Mouse (Mus musculus) embryonic fibroblast, embryonic 13.5 days (primary cell): ENCODE measurements around the gene Tmem88b. TPM values are rescaled to one million over a fixed set of nuclear protein-coding genes. Genes with fewer than 3 reads are reported as not detected.

ENCODE experiments used
- H3K27ac ChIP-seq: 2 replicates; pipeline ENCODE4 v1.5.1; 2012; ENCODE audit warnings: low read length, control low read depth, inconsistent platforms; ENCODE audit not compliant: insufficient read depth
- H3K4me1 ChIP-seq: 2 replicates; pipeline ENCODE4 v1.6.1; 2011; ENCODE audit warnings: low read length; ENCODE audit not compliant: control insufficient read depth, insufficient read depth
- H3K4me3 ChIP-seq: 2 replicates; pipeline ENCODE4 v1.5.1; 2011; ENCODE audit warnings: mild to moderate bottlenecking, control low read depth, low read length; ENCODE audit not compliant: insufficient read depth
- CTCF ChIP-seq: IDR thresholded peaks from 2 replicates; pipeline ENCODE4 v1.5.1; 2011; ENCODE audit warnings: mild to moderate bottlenecking, control low read depth, low read length, moderate library complexity, borderline replicate concordance; ENCODE audit not compliant: insufficient read depth
- POLR2A ChIP-seq: IDR thresholded peaks from 2 replicates; pipeline ENCODE4 v1.6.1; 2011; ENCODE audit warnings: low read depth, mild to moderate bottlenecking, control low read depth, low read length, moderate library complexity
- polyA plus RNA-seq: library from polyadenylated mRNA; stranded (reverse); fragments of >200 nt; gene quantifications from 2 replicates; pipeline ENCODE4 v1.2.4, GENCODE M21; 2011; ENCODE audit warnings: low read depth; ENCODE audit not compliant: missing spikeins, insufficient read length

Gene Tmem88b
- 0.25 and 0.52 TPM in 2 replicates for polyA plus RNA-seq

DNA sequence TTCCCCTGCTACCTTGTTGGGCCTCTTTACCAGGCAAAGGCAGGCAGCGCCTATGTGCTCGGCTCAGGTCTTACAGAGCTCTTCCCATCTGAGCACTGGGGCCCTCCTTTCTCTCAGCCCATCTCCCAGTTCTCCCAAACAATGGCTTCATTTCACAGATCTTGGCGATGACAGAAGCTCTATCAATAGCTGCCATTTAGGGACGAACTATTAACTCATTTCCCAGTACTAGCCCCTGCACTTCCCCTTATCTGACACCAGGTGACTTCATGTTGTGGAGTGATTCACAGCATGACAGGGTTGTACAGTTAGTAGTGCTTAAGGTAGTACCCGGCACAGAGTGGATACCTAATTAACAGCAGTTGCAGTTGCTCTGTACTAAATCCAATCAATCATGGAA is at the start of gene Tmem88b:
Gene Tmem88b, minus strand, starts transcription at position 56 of the 400 bp plus-strand sequence.
- no peak within 1 kb of the TSS for H3K27ac ChIP-seq
- no peaks in the 10 kb centered on the region; the same call in 1 of the 2 replicates for H3K4me1 ChIP-seq
- H3K4me3 ChIP-seq, result peak within 1 kb of the TSS; percentile 58; the same call in 1 of the 2 replicates
- no peak for TF ChIP-seq CTCF
- no peak for TF ChIP-seq POLR2A

DNA sequence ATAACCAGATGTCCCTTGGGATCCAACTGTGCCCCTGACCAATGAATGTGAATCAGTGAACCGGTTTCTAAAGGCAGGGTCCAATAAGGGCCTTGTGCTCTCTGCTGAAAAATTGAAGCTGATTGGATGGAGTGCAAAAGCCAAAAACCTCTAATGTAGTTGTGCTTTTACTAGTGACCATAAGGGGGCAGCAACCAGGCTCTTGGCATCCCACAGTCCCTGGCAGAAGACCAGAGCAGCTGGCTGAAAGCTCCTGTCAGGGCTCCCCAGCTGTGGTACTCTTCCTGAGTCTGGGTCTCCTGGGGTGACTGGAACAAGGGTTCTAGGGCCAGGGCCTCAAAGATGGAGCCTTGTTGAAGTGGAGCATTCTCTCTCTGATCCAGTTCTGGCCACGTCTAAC is 48.2 kb upstream of the Tmem88b start:
- Histone ChIP-seq H3K27ac (peak overlapping the region; percentile 76), H3K4me3 (no peak overlapping the region), H3K4me1 (peaks cover 11% of the 10 kb centered on the region)
- TF ChIP-seq CTCF, result 0 out of 2 replicates have a peak, but pooled peaks have one; percentile 18
- TF ChIP-seq POLR2A, result peak; percentile 8; the same call in 1 of the 2 replicates

- Histone ChIP-seq H3K4me3 (no peak overlapping the region), H3K27ac (peak overlapping the region; percentile 30; the same call in 1 of the 2 replicates), H3K4me1 (peaks cover 10% of the 10 kb centered on the region)
- TF ChIP-seq POLR2A (peak; percentile 5; the same call in 1 of the 2 replicates), CTCF (no peak)
Observed at GRCm38 (mm10) chr4:155833234-155833633, 47.6 kb upstream of the Tmem88b start.

DNA sequence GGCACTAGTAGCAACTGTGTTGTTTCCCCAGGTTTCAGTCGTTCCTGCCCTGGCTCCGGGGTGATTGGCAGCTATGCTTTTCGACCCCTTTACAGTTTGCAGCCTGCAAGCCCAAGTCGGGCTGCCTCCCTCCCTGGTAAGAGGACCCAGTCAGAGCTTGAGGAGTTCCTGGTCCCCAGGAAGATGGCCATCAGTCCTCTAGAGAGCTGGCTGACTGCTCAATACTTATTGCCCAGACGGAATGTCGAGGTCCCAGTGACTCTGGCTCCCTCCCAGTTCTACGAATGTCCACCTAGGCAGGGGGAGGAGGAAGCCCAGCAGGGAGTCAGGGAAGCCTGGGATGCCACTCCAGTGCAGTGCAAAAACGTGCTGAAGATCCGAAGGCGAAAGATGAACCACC is 46.6 kb upstream of the Tmem88b start:
- peaks cover 10% of the 10 kb centered on the region for H3K4me1 ChIP-seq
- H3K27ac ChIP-seq, result peak overlapping the region; percentile 64; the same call in 1 of the 2 replicates
- peak overlapping the region; percentile 76 for H3K4me3 ChIP-seq
- TF ChIP-seq CTCF (no peak), POLR2A (no peak)

GRCm38 (mm10) chr4:155831831-155832230 is 46.2 kb upstream of the Tmem88b start:
- no peak for TF ChIP-seq CTCF
- TF ChIP-seq POLR2A, result no peak
- Histone ChIP-seq H3K4me1 (peaks cover 10% of the 10 kb centered on the region), H3K4me3 (peak overlapping the region; percentile 76), H3K27ac (peak overlapping the region; percentile 64)

DNA sequence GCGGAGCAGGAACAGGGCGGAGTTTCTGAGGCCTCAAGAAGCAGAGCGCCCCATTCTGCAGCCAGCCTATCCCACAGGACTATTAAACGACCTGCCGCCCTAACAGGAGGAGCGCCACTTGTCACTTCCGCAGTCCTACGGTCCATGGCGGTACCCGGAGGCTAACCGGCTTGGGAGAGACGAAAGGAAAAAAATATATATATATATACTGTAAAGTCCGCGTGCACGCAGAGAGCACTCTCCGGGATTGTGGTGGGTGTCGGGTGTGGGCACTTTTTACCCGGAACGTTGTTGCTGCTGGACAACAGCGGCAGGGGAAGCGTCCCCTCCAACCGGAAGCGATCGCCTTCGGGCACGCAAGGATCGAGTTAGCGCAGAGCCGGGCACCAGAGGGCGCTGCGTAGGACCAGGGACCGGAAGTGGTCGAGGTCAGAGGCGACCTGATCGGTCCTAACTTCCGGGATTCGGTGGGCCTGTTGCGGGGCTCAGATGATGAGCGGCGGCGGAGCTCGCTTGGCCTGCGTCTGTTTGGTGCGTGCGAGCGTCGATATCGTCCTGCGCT is 45.6 kb upstream of the Tmem88b start, which contains the start of gene Aurkaip1:
Gene Aurkaip1, plus strand, starts transcription at position 68 of the 562 bp plus-strand sequence.
- Histone ChIP-seq H3K27ac (peak within 1 kb of the TSS; percentile 64), H3K4me1 (peaks cover 10% of the 10 kb centered on the region), H3K4me3 (peak within 1 kb of the TSS; percentile 76)
- peak; percentile 75 for TF ChIP-seq POLR2A
- peak; percentile 92 for TF ChIP-seq CTCF

DNA sequence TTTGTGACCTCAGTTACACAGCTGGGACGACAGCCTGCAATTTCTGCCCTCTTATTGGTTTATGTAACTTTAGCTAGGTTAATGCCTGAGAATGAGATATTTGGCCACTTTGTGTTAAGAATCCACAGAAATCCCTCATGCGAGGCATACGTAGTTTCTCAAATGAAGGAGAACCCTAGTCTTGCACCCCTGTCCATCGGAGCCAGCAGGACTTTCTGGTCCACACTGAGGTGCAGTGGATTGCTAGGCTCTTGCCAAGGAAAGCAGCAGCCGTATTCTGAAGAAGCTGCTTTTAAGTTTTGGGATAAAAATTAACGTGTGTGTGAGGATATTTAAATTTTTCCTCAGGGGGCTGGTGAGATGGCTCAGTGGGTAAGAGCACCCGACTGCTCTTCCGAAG is 44.9 kb upstream of the Tmem88b start:
- H3K4me3 ChIP-seq, result no peak overlapping the region
- TF ChIP-seq POLR2A (no peak), CTCF (no peak)
- H3K4me1 ChIP-seq, result peaks cover 10% of the 10 kb centered on the region
- H3K27ac ChIP-seq, result no peak overlapping the region

- TF ChIP-seq CTCF (no peak), POLR2A (no peak)
- no peak overlapping the region for H3K27ac ChIP-seq
- H3K4me1 ChIP-seq, result peaks cover 10% of the 10 kb centered on the region
- no peak overlapping the region for H3K4me3 ChIP-seq
Observed at GRCm38 (mm10) chr4:155829866-155830265, 44.2 kb upstream of the Tmem88b start.

DNA sequence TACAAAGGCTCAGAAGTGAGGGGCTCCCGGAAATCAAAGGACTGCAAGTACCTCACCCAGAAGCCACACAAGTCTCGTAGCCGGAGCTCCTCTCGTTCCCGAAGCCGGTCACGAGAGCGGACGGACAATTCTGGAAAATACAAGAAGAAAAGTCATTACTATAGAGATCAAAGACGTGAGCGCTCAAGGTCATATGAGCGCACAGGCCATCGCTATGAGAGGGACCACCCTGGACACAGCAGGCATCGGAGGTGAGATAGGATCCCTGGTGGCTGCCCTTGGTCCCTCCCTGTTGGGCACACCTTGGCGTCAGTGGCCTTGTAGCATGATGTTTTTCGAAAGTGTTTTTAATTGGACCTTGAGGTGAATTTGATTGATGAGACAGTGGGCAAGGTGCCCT is 37.8 kb upstream of the Tmem88b start:
- Histone ChIP-seq H3K27ac (no peak overlapping the region), H3K4me3 (no peak overlapping the region), H3K4me1 (no peaks in the 10 kb centered on the region)
- TF ChIP-seq CTCF (no peak), POLR2A (no peak)

- H3K4me1 ChIP-seq, result no peaks in the 10 kb centered on the region
- TF ChIP-seq POLR2A (no peak), CTCF (no peak)
- no peak overlapping the region for H3K4me3 ChIP-seq
- H3K27ac ChIP-seq, result no peak overlapping the region
Observed at GRCm38 (mm10) chr4:155821025-155821424, 35.4 kb upstream of the Tmem88b start.
